Mouse (Mus musculus): ENCODE data around the gene Ly6g6f.
"Not testable (repeated sequence)": the region's sequence is repeated elsewhere in the genome, so short reads cannot be mapped to it uniquely, and the experiment has no call there.

The Ly6g6f gene

DNA sequence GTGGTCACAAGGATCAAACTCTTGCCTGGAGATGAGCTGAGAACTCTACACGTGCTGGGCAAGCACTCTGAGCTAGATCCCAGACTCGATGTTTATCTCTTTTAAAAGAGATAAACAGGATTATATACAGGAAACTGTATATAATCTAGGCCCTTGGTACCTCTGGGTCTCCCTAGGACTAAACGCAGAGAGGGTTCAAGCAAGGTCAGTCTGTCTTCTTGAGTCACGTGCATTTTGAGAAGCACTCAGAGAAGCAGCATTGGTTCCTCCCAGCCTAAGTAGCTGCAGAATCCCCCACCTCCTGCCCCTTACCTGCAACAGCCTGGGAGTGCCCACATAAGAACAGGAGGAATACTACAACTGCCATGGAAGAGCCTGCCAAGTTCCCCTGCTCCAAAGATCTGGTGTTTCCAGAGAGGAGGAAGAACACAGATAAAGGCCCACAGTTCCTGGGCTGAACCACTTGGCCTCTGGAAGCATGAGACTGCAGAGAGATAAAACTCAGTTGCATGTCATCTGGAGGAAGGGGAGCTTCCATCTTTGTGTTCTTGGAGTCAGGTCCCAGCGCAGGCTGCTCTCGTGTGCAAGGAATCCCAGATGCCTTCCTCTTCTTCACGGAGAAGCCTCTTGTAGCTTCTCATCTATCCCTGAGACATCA lies at the start of gene Ly6g6f:
Gene Ly6g6f, minus strand, starts transcription at position 403 of the 658 bp plus-strand sequence.
- no peak for DNase-seq (ENCODE audit: low spot score in 2 of 2)

DNA sequence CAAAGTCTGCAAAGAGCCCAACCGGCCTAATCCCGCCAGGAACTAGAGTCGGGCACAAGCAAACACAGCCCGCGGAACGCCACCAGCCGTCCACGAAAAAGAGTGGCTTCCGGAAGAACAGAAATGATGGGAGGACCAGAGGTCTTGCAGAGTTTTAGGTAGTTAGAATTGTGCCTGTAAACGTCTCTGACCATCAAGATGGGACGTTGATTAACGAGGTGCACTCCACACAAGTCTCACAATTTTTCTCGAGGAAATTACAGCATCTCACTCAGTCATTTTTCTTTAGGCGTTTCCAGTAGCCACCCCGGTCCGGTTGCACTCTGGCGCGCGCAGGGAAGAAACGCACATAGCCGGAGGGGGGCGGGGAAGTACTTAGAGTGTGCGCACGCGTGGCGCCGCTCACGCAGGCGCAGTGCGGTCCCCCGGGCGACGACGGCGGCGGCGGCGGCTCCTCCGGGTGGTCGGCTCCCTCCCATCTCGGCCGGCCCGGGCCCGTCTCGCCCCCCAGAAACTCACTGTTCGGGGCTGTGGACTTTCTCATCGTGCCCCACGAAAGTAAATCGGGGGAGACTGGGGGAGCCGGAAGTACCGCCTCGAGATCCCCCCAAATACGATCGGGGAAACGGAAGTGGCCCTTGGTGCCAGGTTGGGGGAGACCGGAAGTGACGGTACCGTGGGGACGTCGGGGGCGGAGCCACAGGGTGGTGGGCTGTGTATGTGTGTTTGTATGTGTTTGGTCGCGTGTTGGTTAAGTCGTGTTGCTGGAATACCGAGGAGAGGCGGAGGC lies 49.6 kb upstream of the Ly6g6f start, which contains the start of gene Bag6:
Gene Bag6, plus strand, starts transcription at position 378 of the 790 bp plus-strand sequence.
- DNase-seq (ENCODE audit: low spot score in 2 of 2), result peak; percentile 85 to 92

GRCm38 (mm10) chr17:35133517-35133916 lies 48.1 kb upstream of the Ly6g6f start:
- DNase-seq (ENCODE audit: low spot score in 2 of 2), result no peak

- DNase-seq (ENCODE audit: low spot score in 2 of 2), result no peak
Measured at GRCm38 (mm10) chr17:35132174-35132560, 46.8 kb upstream of the Ly6g6f start.

DNA sequence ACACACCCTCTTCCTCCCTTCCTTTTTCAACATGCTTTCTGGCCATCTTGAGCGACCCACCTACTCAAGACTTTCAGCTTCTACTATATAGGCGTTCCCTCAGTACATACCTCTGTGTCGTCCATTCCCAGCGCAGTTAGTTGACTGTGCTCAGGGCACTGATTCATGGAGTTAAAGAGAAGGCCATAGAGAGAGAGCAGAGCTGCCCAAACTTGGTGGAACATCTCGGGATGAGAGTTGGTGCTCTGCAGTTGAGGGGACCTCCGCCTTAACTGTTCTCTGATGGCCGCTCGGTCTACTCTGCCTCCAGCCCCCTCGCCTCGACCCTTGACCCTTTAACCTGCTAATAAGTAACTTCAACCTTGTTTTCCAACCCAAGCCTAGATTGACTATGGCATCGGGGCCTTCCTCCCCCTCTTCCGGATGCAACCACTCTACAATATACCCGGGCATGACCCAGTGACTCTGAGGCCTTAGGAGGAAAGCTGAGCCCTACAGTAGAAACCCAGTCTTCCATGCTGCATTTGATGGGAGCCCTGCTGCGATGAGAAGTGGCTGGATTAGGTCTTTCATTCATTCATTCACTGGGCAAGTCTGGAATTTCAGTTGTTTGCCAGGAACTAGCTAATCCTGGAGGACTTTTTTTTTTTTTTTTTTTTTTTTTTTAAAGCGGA lies 46.2 kb upstream of the Ly6g6f start, which contains the start of gene Apom:
Gene Apom, minus strand, starts transcription at position 551 of the 674 bp plus-strand sequence.
- no peak for DNase-seq (ENCODE audit: low spot score in 2 of 2)

DNA sequence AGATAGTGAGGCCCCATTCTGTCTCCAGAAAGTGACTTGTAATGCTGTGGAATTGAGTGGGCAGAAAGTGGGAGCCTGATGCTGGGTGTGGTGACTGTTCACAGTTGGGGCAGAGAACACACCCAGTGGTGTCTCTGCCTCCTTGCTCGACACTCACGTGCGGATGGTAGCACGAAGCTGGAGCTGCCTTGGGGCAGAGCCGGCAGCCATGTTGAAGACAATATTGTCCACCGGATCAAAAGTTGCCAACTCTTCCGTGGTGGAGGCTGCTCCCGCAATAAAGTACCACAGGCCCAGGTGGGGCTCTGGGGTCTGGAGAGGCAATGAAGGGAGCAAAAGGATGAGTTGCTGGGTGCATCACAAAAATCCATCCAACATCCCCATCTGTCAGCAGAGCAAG lies 45.6 kb upstream of the Ly6g6f start:
- no peak for DNase-seq (ENCODE audit: low spot score in 2 of 2)

DNA sequence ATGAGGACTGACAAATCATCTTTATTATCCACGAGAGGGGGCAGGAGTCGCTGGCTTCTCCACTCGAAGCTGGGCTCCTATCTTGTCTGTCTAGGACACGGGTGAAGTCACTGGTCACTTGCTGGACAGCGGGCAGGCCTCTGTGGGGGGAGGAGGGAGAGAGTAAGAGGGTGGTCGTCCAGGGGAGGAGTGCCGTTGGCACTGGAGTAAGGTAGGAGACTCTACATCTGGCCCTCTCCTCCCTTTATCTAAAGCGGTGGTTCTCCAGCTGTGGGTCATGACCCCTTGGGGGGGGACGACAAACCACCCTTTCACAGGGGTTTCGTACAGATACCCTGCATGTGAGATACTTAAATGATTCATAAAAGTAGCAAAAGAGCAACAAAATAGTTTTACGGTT lies 43.6 kb upstream of the Ly6g6f start:
- DNase-seq (ENCODE audit: low spot score in 2 of 2), result no peak

- DNase-seq (ENCODE audit: low spot score in 2 of 2), result no peak
Measured at GRCm38 (mm10) chr17:35127017-35127416, 41.6 kb upstream of the Ly6g6f start.

DNA sequence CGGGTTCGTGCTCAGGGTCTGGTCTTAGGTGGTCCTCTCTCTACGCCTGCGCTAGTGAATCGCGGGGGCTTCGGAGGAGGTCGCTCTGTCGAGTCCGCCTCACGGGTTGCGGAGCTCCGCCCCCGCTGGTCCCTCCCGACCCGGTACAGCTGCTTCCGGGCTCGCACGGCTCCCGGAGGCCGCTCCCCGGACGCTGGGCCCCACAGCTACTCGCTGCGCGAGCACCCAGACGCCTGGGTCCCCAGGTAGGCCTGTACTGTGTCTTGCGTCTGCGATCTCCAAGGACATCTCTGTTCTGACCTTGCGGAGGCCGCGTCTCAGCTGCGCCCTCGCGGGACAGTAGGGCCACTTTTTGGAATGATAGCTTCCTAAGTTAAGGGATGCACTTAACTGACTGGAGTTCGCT lies 40.8 kb upstream of the Ly6g6f start, which contains the start of gene D17H6S53E:
Gene D17H6S53E, plus strand, starts transcription at position 168 of the 406 bp plus-strand sequence.
- DNase-seq (ENCODE audit: low spot score in 2 of 2), result peak; percentile 63 to 66

- no peak for DNase-seq (ENCODE audit: low spot score in 2 of 2)
Measured at GRCm38 (mm10) chr17:35125578-35125977, 40.2 kb upstream of the Ly6g6f start.

- no peak for DNase-seq (ENCODE audit: low spot score in 2 of 2)
Measured at GRCm38 (mm10) chr17:35125081-35125480, 39.7 kb upstream of the Ly6g6f start.

DNA sequence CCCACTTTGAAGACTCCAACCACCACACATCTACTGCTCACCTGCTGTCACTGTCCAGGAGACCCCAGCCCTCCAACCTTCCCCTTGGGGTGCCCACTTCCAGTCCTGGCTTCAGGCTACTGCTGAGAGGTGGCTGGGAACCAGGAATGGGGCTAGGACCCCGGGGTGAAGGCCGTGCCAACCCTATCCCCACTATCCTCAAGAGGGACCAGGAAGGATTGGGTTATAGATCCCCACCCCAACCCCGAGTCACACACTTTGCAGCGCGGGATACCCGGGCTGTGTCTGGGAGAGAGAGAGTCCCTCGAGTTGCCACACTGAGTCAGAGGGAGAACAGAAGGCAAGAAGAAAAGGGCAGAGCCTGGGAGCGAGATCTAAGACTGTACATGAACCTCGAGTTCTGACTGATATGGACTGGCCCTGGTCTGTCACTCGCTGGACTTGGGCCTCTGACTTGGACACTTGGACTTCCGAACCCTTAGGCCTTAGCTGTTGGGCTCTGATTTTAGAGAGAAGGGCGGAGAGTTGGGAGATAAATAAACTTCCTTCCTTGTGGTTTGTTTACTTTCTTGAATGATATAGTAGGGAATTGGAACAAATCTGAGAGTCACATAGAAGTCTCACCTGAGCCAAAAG lies 39.0 kb upstream of the Ly6g6f start:
- not testable (repeated sequence) for DNase-seq (ENCODE audit: low spot score in 2 of 2)

- DNase-seq (ENCODE audit: low spot score in 2 of 2), result not testable (repeated sequence)
Measured at GRCm38 (mm10) chr17:35123287-35123686, 37.9 kb upstream of the Ly6g6f start.

GRCm38 (mm10) chr17:35121871-35122303 lies 36.5 kb upstream of the Ly6g6f start, which contains the start of gene Csnk2b:
Gene Csnk2b (minus strand): TSS chr17:35122053.
- DNase-seq (ENCODE audit: low spot score in 2 of 2), result peak in 1 of 2 experiments; percentile 29

DNA sequence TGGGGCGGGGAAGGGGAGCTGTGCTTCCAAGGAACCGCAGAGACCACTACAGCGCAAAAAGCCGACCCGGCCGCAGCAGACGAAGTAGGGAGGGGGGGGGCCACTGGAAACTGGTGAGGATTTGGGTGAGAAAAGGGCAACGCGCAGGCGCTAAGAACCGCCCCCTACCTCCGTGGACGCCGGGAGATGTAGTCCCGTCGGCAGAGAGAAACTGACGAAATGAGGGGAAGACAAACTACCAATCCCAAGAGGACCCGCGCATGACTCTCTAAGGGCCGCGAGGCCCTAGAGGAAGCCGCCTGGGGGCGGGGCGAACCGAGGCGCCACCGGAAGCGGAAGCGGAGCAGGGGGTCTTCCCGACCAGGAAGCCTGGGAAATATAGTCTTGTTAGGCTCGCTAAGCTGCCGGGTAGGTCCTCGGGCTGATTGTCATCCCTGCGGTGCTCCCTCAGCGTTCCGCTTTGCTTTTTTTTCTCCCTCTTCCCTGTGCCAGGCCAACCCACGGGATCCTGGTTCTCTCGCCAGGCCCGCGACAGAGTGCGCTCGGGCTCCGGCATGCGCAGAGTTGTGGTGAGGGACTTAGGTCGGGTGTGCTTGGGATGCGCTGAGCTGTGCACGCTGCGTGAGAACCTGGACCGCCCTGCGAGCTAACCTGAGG lies 35.9 kb upstream of the Ly6g6f start, which contains the start of gene Gpank1:
Gene Gpank1, plus strand, starts transcription at position 313 of the 657 bp plus-strand sequence.
- peak; percentile 91 to 94 for DNase-seq (ENCODE audit: low spot score in 2 of 2)

- no peak for DNase-seq (ENCODE audit: low spot score in 2 of 2)
Measured at GRCm38 (mm10) chr17:35120745-35121142, 35.3 kb upstream of the Ly6g6f start.

DNA sequence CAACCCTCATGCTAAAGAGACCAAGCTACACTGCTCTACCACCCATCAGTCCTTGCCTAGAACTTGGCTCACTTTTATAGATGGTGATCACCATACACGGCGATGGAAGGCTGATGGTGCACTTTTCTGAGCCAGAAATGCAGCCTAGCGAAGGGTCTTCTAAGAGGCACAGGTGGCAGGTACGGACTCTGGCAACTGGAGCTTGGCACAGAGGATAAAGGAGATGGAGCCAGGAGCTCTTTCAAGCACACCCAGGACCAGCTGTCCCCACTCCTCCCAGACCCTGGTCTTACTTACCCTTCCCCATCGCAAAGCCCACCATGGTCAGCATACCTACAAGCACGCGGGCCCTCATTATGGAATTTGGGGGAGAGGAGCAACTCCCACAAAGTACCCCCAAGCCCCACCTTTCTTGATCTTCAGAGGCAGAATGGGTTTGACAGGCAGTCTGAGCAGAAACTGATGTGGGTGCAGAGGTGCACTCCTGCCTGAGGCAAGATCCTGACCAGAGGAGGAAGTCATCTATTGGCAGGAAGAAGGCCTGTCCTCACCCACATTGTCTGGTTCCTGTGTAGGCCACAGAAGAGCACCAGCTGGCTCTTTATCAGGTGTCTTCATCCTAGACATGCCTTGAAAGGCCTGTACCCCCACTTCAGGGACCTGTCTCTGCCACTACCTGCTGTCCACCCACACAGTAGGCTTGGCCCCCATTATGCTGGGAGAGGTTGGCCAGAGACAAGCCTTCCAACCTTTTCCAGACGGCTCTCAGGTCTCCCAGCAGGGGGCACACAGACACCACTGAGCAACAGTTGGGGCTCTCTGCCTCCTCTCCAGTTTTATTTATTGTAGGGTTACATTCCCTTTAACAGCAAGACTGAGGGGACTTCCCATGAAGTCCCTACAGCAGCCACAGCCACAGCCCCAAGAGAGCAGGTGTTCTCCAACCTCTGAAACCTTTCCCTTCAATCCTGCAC lies 29.9 kb upstream of the Ly6g6f start, which contains the start of gene Ly6g5b:
Gene Ly6g5b, minus strand, starts transcription at position 383 of the 974 bp plus-strand sequence.
- peak in 1 of 2 experiments; percentile 48 for DNase-seq (ENCODE audit: low spot score in 2 of 2)

DNA sequence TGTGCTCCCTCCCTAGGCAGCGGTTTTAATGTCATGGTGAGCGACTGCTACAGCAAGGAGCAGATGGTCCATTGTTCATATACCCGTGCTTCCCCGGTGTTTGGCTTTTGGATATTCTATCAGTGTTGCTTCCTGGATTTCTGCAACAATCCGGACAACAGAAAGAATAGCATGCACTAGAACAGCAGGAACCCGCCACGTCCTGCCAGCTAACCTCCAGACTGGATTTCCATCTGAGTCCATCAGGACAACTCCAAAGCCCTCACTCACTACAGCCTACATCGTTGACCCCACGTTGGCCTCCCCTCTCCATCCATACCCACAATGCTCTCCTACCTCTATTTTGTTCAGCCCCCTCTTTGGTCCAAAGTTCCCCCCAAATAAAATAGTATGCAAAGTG lies 26.4 kb upstream of the Ly6g6f start:
- DNase-seq (ENCODE audit: low spot score in 2 of 2), result no peak

DNA sequence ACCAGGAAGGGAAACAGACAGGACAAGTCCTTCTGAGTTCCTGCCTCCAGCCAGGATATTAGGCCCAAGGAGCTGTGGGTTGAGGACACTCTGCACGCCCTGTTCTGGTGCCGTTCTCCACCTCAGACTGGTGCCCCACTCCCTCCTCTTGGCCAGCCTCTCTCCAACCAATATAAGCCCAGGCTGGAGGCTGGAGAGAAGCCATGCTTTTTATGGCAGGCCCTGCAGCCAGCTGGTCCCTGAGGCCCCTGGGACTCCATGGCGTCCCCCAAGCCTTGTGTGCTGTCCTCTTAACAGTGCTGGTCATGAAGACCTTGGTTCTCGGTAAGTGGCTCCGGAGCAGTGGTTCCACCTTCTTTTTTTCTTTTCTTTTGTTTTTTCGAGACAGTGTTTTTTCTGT lies 22.7 kb upstream of the Ly6g6f start, which contains the start of gene Ly6g5c:
Gene Ly6g5c, plus strand, starts transcription at position 183 of the 400 bp plus-strand sequence.
- no peak for DNase-seq (ENCODE audit: low spot score in 2 of 2)

DNA sequence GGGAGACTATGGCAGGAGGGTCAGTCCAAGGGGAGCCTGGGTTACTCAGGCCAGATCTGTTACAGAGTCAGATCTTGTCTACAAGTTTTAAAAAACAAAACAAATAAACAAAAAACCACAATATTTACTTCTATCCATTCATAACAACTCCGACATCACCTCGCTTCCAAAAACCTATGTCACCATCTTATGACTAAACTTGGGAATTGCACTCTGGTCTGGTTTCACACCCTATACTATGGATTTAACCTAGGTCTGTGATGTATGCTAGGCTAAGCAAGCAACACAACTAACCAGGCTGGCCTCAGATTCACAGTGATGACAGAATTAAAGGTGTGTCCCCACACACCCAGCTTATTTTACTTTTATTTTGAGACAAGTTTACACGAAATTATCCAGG lies 21.1 kb upstream of the Ly6g6f start:
- DNase-seq (ENCODE audit: low spot score in 2 of 2), result no peak
